Mouse (Mus musculus) lung, postnatal 14 days (tissue): ENCODE results near the gene Reg4.
A peak's percentile ranks its signal among the peaks of the same experiment; 100 is the strongest.

ENCODE experiments used
- DNase-seq: peaks from one replicate; pipeline ENCODE4 v3.0.0; 2021

Reg4 gene

GRCm38 (mm10) chr3:98221856-98222255 is at the start of gene Reg4:
Reg4 (plus strand) TSS chr3:98222156.
- no peak for DNase-seq

- DNase-seq, result peak; percentile 19
Observed at GRCm38 (mm10) chr3:98178340-98178739, 43.6 kb upstream of the Reg4 start.

- DNase-seq, result peak; percentile 62
Observed at GRCm38 (mm10) chr3:98180805-98181204, 41.2 kb upstream of the Reg4 start.

DNA sequence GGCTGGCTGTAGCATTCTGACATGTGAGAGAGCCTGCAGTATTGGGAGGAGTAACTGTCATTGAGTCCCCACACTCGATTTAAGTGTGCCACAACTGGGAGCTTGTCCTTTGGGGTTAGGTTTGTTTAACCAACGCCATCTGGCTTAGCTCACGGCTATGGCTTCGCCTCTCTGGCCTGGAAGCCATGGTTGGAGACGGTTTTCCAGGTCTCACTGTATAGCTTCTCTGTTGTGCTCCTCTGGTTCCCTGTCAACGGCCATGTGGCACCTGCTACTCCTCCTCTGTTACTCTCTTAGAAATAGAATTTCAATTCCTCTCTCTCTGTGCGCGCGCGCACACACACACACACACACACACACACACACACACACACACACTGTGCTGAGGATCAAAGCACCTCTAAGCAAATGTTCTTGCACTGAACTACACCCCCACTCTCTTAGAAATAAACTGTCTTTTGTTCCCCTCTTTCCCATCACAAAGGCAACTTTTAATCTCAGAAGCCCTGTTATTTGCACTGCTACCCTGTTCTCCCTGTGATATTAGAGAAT is 36.7 kb upstream of the Reg4 start:
- no peak for DNase-seq

GRCm38 (mm10) chr3:98187777-98188176 is 34.2 kb upstream of the Reg4 start:
- DNase-seq, result no peak

DNA sequence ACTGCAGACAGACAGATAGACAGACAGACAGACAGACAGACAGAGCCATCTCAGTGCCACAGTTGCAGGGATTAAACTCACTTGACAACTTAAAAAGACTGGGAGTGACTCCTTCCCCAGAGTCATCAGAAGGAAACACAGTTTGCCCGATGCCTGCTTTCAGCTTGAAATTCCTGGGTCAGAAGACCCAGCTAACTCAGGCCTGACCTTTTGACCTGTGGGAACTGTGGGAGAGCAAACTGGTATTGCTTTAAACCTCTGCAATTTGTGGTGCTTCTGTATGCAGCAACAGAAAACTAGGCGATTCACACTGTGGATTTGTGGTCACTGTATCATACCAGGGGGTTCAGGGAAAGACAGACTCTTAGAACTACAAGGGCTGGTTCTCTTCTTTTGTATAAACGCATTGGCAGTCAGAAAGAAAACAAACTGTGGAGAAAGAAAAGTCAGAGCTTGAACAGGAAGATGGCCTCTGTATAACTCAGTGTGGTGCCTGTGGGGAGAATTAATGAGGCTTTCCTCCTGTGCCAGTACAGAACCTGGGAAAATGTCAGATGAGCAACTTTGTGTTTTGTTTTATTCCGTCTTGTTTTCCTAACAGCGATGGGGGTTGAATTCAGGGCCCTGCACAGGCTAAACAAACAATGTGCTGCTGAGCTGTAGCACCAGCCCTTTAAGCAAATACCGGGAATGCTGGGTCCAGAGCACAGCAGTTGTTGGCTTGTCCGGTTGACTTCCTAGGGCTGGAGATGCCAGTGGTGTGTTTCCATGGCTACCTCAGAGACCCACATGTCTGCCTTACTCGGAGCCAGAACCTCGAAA is 24.0 kb upstream of the Reg4 start:
- DNase-seq, result no peak

- no peak for DNase-seq
Observed at GRCm38 (mm10) chr3:98199747-98200146, 22.2 kb upstream of the Reg4 start.

GRCm38 (mm10) chr3:98203282-98203681 is 18.7 kb upstream of the Reg4 start:
- no peak for DNase-seq

DNA sequence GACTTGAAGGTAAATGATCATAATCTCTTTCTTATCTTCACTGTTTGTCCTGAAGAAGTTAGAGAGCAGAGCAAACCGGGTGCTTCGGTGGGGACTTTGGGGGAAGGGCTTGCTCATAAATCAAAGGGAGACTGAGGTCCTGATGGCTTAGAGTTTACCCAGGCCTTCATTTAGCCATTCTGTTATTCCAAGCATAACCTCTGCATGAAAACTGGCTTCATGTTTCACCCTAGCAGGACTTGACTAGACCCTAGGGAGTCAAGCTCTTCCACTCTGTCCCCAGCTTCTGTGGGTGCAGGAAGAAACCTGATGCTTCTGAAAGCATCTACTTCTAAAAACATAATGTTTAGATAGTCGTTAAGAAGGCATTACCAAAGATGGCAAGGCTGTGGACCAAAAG is 15.0 kb upstream of the Reg4 start:
- no peak for DNase-seq

DNA sequence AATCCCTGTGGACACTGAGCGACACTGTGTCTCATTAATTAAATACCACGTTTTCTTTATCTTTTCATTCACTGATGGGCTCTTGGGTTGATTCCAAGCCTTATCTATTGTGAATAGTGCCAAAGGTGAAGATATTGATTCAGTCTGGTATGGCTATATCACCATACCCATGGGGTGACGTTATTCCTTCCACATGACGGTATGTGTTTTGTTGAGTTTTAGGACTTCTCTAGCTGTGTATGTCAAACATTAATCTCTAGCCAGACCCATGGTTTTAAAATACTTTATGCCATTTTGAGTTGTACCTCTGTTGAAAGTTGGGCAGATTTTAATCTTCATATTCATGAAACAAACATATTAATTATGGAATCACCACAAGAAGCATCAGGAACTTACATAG is 12.8 kb upstream of the Reg4 start:
- DNase-seq, result no peak

DNA sequence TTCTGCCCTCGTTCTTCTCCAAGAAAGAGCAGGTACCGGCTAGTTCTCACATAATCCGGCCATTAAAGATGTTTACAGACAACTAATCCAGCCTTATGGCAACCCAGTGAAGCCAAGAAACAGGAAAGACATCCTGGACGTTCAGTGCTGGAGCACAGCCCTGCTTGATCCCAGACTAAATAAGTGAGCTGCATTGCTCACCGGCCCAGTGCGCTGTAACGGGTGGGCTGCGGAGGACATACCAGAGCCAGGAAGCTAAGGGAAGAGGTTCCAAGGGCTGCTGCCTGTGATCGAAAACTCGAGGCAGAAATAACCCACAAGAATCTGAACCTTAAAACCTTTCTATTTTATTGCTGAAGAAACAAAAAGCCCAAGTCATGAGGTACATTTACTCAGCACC is 11.1 kb upstream of the Reg4 start:
- DNase-seq, result no peak

GRCm38 (mm10) chr3:98211301-98212081 is 10.5 kb upstream of the Reg4 start:
- no peak for DNase-seq

DNA sequence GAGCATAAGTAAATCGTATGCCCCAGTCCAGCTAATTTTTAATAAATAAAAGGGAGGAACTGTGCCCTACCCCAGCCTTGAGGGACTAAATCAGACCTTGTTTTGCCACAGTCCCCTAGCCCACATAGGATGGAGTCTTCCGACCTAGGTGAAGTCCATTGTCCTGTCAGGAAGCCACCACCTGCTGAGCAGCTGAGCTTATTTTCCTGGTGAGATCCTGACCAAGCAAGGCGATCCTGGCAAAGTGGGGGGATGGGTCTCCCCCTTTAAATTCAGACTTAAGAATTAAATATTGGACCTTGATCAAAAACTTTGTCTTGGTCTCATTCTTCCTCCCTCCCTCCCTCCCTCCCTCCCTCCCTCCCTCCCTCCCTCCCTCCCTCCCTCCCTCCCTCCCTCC is 5.7 kb upstream of the Reg4 start:
- no peak for DNase-seq

DNA sequence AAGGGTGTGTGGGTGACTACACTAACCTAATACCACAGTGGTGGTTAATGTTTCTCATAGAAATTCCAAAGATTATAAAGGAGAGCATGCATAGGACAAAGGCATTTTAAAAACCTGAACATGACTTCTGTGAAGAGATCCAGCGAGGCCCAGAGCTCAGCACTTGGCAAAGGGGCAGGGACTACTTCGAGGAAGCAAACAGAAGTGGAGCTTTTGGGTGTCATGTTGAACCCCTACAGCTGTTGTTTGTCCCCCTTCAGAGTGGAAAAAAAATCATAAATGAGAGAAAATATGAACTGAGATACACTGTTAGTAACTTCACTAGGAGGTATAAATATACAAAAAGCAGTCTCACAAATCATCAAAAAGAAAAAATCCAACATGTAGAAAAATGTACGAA is 1.3 kb downstream of the Reg4 start:
- no peak for DNase-seq

- peak; percentile 70 for DNase-seq
Observed at GRCm38 (mm10) chr3:98223783-98224580, 2.0 kb downstream of the Reg4 start.

- DNase-seq, result no peak
Observed at GRCm38 (mm10) chr3:98224975-98225374, 3.0 kb downstream of the Reg4 start.

- DNase-seq, result no peak
Observed at GRCm38 (mm10) chr3:98225746-98226145, 3.8 kb downstream of the Reg4 start.

DNA sequence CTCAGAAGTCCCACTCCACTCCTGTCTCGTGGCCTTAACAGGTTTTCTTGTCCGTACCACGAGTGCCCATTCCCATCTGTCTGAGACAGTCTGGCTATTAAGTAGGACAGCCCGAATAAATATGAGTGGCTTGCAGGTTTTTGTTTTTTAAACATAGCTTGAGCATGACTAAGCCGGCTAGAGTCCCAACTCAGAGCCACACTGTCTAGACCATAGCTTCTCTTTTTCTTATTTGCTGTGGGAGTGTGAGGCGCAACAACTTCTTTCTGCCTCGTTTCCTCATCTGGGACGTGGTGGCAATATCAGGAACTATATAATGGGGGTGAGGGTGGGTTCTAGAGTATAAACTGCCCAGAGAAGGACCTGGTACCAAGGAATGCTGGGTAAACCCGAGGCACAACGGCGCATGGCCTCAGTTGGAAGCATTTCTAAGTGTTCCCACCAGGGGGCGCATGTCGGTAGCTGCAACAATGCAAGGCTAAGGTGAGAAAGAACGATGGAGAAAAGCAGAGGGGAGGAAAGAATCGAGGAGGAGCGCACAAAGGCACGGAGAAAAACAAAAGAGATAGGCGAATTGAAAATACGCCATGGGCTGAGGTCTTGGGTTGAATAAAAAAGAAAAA is 5.1 kb downstream of the Reg4 start:
- peak; percentile 82 for DNase-seq

DNA sequence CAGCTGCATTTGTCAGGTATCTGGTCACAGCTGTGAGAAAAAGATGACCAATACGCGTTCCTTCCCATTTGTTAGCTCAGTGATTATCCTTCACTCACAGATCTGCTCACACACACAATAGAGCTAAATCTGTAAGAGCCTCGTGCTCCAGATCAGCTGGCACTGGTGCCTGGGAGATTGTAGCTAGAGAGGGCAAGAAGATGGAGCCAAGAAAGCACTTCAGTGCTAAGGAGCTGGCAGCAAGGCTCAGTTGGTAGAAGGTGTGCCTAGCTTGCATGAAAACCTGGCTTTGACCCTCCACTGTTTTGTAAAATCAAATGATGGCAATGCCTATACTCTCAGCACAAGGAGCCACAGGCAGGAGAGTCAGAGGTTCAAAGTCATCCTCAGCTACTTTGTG is 5.8 kb downstream of the Reg4 start:
- DNase-seq, result peak; percentile 37

DNA sequence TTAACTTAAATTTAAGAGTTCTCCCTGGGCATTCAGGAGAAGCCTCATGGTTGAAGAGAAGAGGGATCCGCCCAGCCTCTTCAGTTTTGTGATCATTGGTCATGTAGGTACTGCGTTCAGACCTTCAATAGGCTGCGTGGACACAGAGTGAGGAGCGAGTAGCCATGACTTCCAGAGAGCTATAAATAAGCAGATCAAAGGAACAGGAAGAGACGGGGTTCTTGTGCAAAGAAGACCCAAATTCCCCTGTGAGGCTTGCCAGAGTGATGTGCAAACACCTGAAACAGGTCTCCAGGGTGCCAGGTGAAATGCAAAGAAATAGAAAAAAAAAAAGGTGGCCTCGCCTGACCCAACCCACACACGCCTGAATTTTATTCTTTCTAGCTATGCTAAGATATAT is 8.0 kb downstream of the Reg4 start:
- DNase-seq, result no peak

DNA sequence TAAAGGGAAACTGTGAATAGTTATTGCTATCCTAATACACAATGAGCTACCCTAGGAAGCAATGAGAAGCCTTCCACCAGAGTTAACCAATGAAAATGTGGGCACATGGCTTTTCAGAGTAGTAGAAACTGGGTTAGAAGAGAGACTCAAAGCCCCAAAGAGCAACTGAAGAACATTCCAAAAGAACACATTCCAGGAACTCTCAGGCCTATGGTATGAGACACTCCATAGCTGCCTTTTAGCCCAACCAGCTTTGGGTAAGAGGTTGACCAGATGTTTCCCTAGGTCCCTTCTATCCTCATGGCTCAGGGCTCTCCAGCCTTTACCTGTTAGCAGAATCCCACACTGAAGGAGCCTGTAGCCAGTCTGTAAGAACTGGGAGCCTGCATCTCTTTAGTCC is 11.5 kb downstream of the Reg4 start:
- DNase-seq, result no peak

DNA sequence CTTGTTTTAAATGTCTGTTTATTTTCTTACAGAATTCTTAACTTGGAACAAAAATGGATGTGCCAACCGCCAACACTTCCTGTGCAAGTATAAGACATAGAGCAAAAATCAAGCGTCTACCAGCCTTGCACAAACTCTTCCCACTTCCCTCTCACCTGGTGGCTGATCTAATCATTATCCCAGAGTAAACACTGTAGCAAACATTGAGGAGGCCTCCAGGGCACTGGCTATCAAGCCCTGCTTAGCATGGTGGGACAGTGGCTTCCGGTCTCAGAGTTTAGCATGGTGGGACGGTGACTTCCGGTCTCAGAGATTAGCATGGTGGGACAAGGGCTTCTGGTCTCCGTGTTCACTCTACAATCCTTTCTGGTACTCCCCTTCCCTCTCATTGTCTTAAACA is 14.3 kb downstream of the Reg4 start:
- DNase-seq, result no peak

GRCm38 (mm10) chr3:98237240-98237639 is 15.3 kb downstream of the Reg4 start:
- no peak for DNase-seq
